Mouse (Mus musculus): ENCODE results near the gene Carmil3.
A peak's percentile ranks its signal among the peaks of the same experiment; 100 is the strongest.

DNA sequence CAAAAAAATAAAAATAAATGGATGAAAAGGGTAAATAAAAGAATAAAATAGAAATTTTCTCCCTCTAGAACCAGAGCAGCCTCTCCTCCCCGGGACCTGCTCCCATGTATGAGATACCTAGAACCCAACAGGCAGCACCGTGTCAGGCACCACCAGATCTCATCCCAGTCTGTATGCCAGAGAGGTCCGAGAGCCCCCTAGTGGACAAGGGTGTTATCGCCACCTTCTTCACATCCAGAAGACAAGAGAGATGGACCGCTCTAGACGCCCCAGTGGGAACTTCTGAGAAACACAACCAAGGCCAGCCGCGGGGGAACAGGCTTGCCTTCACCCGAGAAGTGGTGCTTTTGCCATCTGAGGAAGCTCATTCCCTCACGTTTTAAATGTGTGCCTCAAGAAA lies 32.2 kb upstream of the Carmil3 start:
- TF ChIP-seq CTCF (IDR thresholded peaks at IDR 0.05; ENCODE audit: low read depth) (peak; percentile 92), EP300 (IDR thresholded peaks at IDR 0.05; ENCODE audit: low read depth) (no peak)
